Mouse (Mus musculus): Measurements from ENCODE around the gene Atp9a. TPM values are rescaled to one million over a fixed set of nuclear protein-coding genes. Genes with fewer than 3 reads are reported as not detected.

Atp9a gene
- polyA plus RNA-seq, 1 experiment: 29.9 TPM

- TF ChIP-seq CTCF (IDR thresholded peaks at IDR 0.05; ENCODE audit: borderline replicate concordance, control insufficient read depth, extremely low read depth, insufficient read depth, low read length, poor library complexity) (no peak), POLR2A (IDR thresholded peaks at IDR 0.05; ENCODE audit: control insufficient read depth, extremely low read depth, insufficient read depth, low read length, poor library complexity) (no peak)
- Histone ChIP-seq H3K4me1 (replicated peaks; ENCODE audit: control insufficient read depth, insufficient read depth, low read length) (no peaks in the 10 kb centered on the region), H3K27ac (ENCODE audit: control insufficient read depth, insufficient read depth, low read length) (no peak overlapping the region), H3K27me3 (ENCODE audit: control insufficient read depth, insufficient read depth, low read length) (no peaks in the 10 kb centered on the region), H3K4me3 (ENCODE audit: control insufficient read depth, insufficient read depth, low read length) (no peak overlapping the region), H3K36me3 (ENCODE audit: control insufficient read depth, insufficient read depth, low read length) (no peaks in the 10 kb centered on the region)
- no peak for DNase-seq
- WGBS: 85% methylated on average over 13 of the region's 13 CpGs
Measured at GRCm38 (mm10) chr2:168669762-168670161, 72.4 kb downstream of the Atp9a start.

- WGBS: 67% methylated on average over 13 of the region's 13 CpGs
- H3K27me3 ChIP-seq (ENCODE audit: control insufficient read depth, insufficient read depth, low read length): no peaks in the 10 kb centered on the region
- H3K27ac ChIP-seq (ENCODE audit: control insufficient read depth, insufficient read depth, low read length): no peak overlapping the region
Measured at GRCm38 (mm10) chr2:168667745-168668144, 74.5 kb downstream of the Atp9a start.

GRCm38 (mm10) chr2:168665680-168666079, 76.5 kb downstream of the Atp9a start:
- no peak for TF ChIP-seq POLR2A (IDR thresholded peaks at IDR 0.05; ENCODE audit: control insufficient read depth, extremely low read depth, insufficient read depth, low read length, poor library complexity)
- TF ChIP-seq CTCF (IDR thresholded peaks at IDR 0.05; ENCODE audit: borderline replicate concordance, control insufficient read depth, extremely low read depth, insufficient read depth, low read length, poor library complexity): no peak
- no peaks in the 10 kb centered on the region for H3K36me3 ChIP-seq (ENCODE audit: control insufficient read depth, insufficient read depth, low read length)
- H3K27me3 ChIP-seq (ENCODE audit: control insufficient read depth, insufficient read depth, low read length): no peaks in the 10 kb centered on the region
- no peaks in the 10 kb centered on the region for H3K4me1 ChIP-seq (replicated peaks; ENCODE audit: control insufficient read depth, insufficient read depth, low read length)
- H3K27ac ChIP-seq (ENCODE audit: control insufficient read depth, insufficient read depth, low read length): no peak overlapping the region
- WGBS: 92% methylated on average over 4 of the region's 4 CpGs
- DNase-seq: no peak
- no peak overlapping the region for H3K4me3 ChIP-seq (ENCODE audit: control insufficient read depth, insufficient read depth, low read length)

More at GRCm38 (mm10) chr2:168667745-168668144, 74.5 kb downstream of the Atp9a start:
- TF ChIP-seq CTCF (IDR thresholded peaks at IDR 0.05; ENCODE audit: borderline replicate concordance, control insufficient read depth, extremely low read depth, insufficient read depth, low read length, poor library complexity) (no peak), POLR2A (IDR thresholded peaks at IDR 0.05; ENCODE audit: control insufficient read depth, extremely low read depth, insufficient read depth, low read length, poor library complexity) (no peak)
- H3K4me3 ChIP-seq (ENCODE audit: control insufficient read depth, insufficient read depth, low read length): no peak overlapping the region
- no peak for DNase-seq
- H3K4me1 ChIP-seq (replicated peaks; ENCODE audit: control insufficient read depth, insufficient read depth, low read length): no peaks in the 10 kb centered on the region
- no peaks in the 10 kb centered on the region for H3K36me3 ChIP-seq (ENCODE audit: control insufficient read depth, insufficient read depth, low read length)

GRCm38 (mm10) chr2:168663716-168664115, 78.5 kb downstream of the Atp9a start:
- 89% methylated on average over 5 of the region's 5 CpGs for WGBS
- Histone ChIP-seq H3K4me3 (ENCODE audit: control insufficient read depth, insufficient read depth, low read length) (no peak overlapping the region), H3K27me3 (ENCODE audit: control insufficient read depth, insufficient read depth, low read length) (no peaks in the 10 kb centered on the region), H3K27ac (ENCODE audit: control insufficient read depth, insufficient read depth, low read length) (no peak overlapping the region), H3K4me1 (replicated peaks; ENCODE audit: control insufficient read depth, insufficient read depth, low read length) (no peaks in the 10 kb centered on the region), H3K36me3 (ENCODE audit: control insufficient read depth, insufficient read depth, low read length) (no peaks in the 10 kb centered on the region)
- DNase-seq: no peak
- TF ChIP-seq POLR2A (IDR thresholded peaks at IDR 0.05; ENCODE audit: control insufficient read depth, extremely low read depth, insufficient read depth, low read length, poor library complexity): no peak
- TF ChIP-seq CTCF (IDR thresholded peaks at IDR 0.05; ENCODE audit: borderline replicate concordance, control insufficient read depth, extremely low read depth, insufficient read depth, low read length, poor library complexity): no peak

- TF ChIP-seq POLR2A (IDR thresholded peaks at IDR 0.05; ENCODE audit: control insufficient read depth, extremely low read depth, insufficient read depth, low read length, poor library complexity) (no peak), CTCF (IDR thresholded peaks at IDR 0.05; ENCODE audit: borderline replicate concordance, control insufficient read depth, extremely low read depth, insufficient read depth, low read length, poor library complexity) (no peak)
- H3K4me3 ChIP-seq (ENCODE audit: control insufficient read depth, insufficient read depth, low read length): no peak overlapping the region
- H3K36me3 ChIP-seq (ENCODE audit: control insufficient read depth, insufficient read depth, low read length): no peaks in the 10 kb centered on the region
- H3K27me3 ChIP-seq (ENCODE audit: control insufficient read depth, insufficient read depth, low read length): no peaks in the 10 kb centered on the region
- WGBS: 93% methylated on average over 7 of the region's 7 CpGs
- no peaks in the 10 kb centered on the region for H3K4me1 ChIP-seq (replicated peaks; ENCODE audit: control insufficient read depth, insufficient read depth, low read length)
- no peak overlapping the region for H3K27ac ChIP-seq (ENCODE audit: control insufficient read depth, insufficient read depth, low read length)
- DNase-seq: no peak
Measured at GRCm38 (mm10) chr2:168663216-168663615, 79.0 kb downstream of the Atp9a start.

GRCm38 (mm10) chr2:168661802-168662201, 80.4 kb downstream of the Atp9a start:
- WGBS: 87% methylated on average over 15 of the region's 15 CpGs

GRCm38 (mm10) chr2:168660344-168660743, 81.9 kb downstream of the Atp9a start:
- no peaks in the 10 kb centered on the region for H3K4me1 ChIP-seq (replicated peaks; ENCODE audit: control insufficient read depth, insufficient read depth, low read length)
- 67% methylated on average over 5 of the region's 5 CpGs for WGBS
- H3K27ac ChIP-seq (ENCODE audit: control insufficient read depth, insufficient read depth, low read length): no peak overlapping the region
- DNase-seq: peak; percentile 23
- no peaks in the 10 kb centered on the region for H3K36me3 ChIP-seq (ENCODE audit: control insufficient read depth, insufficient read depth, low read length)
- no peaks in the 10 kb centered on the region for H3K27me3 ChIP-seq (ENCODE audit: control insufficient read depth, insufficient read depth, low read length)
- peak; percentile 38; the same call in 1 of the 2 replicates for TF ChIP-seq CTCF (IDR thresholded peaks at IDR 0.05; ENCODE audit: borderline replicate concordance, control insufficient read depth, extremely low read depth, insufficient read depth, low read length, poor library complexity)
- no peak for TF ChIP-seq POLR2A (IDR thresholded peaks at IDR 0.05; ENCODE audit: control insufficient read depth, extremely low read depth, insufficient read depth, low read length, poor library complexity)
- H3K4me3 ChIP-seq (ENCODE audit: control insufficient read depth, insufficient read depth, low read length): no peak overlapping the region

More at GRCm38 (mm10) chr2:168661802-168662201, 80.4 kb downstream of the Atp9a start:
- no peaks in the 10 kb centered on the region for H3K4me1 ChIP-seq (replicated peaks; ENCODE audit: control insufficient read depth, insufficient read depth, low read length)
- no peak for DNase-seq
- no peaks in the 10 kb centered on the region for H3K36me3 ChIP-seq (ENCODE audit: control insufficient read depth, insufficient read depth, low read length)
- no peak overlapping the region for H3K27ac ChIP-seq (ENCODE audit: control insufficient read depth, insufficient read depth, low read length)
- no peaks in the 10 kb centered on the region for H3K27me3 ChIP-seq (ENCODE audit: control insufficient read depth, insufficient read depth, low read length)
- H3K4me3 ChIP-seq (ENCODE audit: control insufficient read depth, insufficient read depth, low read length): no peak overlapping the region
- no peak for TF ChIP-seq CTCF (IDR thresholded peaks at IDR 0.05; ENCODE audit: borderline replicate concordance, control insufficient read depth, extremely low read depth, insufficient read depth, low read length, poor library complexity)

Data from thymus, adult 2 months (tissue).